Mouse (Mus musculus): ENCODE measurements at regions not wholly inside any gene's neighbourhood (a gene's known extent, or its start where the extent isn't known, plus 50 kb on each side); places are given as distances from the start of the nearest gene placed in this dataset.

- no peak for DNase-seq
These were observed 640.1 kb upstream of the Cited2 start for GRCm38 (mm10) chr10:17082926-17083325.

GRCm38 (mm10) chr10:17102065-17102464 is 621.0 kb upstream of the Cited2 start:
- no peak for DNase-seq

- DNase-seq = no peak
These were observed 619.6 kb upstream of the Cited2 start for GRCm38 (mm10) chr10:17103416-17103815.

DNA sequence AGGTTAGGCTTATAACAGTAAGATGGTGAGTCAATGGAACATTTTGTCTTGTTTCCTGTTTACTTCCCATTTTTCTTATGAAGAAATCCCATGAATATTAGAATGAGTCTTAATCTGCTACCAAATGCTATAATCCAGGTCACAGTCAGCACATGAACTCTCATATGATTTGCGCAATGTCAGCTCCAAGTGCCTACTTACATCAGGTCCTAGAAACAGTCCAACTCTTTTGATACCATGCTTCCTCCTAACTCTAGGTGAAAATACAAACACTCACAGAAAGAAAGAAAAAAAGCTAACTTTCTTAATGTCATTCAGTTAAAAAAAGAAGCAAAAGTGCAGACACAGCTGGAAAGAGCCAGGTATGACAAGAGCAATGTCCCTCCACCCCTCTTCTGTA is 616.2 kb upstream of the Cited2 start:
- no peak for DNase-seq

- DNase-seq = no peak
These were observed 611.9 kb upstream of the Cited2 start for GRCm38 (mm10) chr10:17111071-17111470.

- no peak for DNase-seq
These were observed 608.2 kb upstream of the Cited2 start for GRCm38 (mm10) chr10:17114805-17115204.

DNA sequence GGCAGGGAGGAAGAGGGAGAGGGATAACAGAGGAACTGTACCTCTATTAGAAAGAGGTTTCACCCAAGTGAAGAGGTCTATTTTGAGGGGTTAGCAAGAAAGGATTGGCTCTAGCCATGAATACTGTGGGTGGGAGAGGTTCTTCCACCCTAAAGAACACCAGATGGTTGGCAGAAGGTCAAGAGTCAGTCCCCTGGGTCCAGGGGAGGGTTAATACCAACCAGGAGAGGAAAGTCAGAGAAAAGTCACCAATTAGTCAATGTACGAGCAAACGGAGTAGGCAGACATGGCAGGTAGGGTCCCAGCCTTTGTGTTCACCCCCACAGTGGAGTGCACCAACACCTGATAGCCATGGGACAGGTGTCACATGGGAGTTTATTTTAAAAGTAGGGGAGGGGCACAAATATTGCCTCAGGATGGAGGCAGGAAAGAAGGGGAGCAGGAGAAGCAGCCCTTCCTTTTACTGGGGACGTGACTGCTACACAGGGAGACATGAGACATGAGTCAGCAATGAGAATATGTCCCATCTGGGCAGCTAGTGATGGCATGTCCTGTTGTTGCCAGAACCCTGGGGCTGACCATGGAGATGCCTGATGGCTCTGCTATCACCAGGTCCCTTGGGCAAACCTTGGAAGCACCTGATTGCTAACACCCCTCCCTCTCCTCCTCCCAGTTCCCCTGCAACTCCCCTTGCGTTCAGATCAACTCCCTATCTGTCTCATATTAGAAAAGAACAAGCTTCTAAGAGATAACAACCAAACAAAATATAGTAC is 593.4 kb upstream of the Cited2 start:
- no peak for DNase-seq

DNA sequence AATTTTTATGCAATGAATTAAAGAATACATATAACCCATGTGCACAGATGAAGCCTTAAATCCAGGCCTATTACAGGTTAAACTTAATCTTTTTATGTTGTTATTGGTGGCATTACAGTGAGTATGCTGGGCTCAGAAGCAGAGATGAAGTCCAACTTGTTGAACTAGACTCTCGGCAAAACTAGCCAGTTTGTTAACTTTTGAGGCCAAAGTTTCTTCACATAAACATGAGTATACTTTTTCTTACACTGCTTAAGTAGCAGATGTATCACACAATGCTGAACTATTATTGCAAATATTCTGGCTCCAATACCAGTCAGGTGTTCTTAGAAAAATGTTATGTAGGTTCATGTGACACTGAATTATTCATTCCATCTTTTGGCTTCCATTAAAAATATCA is 592.4 kb upstream of the Cited2 start:
- DNase-seq = no peak

- DNase-seq = peak; percentile 14
These were observed 591.3 kb upstream of the Cited2 start for GRCm38 (mm10) chr10:17131763-17132162.

- peak; percentile 10 for DNase-seq
These were observed 547.6 kb upstream of the Cited2 start for GRCm38 (mm10) chr10:17175385-17175784.

- no peak for DNase-seq
These were observed 546.0 kb upstream of the Cited2 start for GRCm38 (mm10) chr10:17177054-17177453.

DNA sequence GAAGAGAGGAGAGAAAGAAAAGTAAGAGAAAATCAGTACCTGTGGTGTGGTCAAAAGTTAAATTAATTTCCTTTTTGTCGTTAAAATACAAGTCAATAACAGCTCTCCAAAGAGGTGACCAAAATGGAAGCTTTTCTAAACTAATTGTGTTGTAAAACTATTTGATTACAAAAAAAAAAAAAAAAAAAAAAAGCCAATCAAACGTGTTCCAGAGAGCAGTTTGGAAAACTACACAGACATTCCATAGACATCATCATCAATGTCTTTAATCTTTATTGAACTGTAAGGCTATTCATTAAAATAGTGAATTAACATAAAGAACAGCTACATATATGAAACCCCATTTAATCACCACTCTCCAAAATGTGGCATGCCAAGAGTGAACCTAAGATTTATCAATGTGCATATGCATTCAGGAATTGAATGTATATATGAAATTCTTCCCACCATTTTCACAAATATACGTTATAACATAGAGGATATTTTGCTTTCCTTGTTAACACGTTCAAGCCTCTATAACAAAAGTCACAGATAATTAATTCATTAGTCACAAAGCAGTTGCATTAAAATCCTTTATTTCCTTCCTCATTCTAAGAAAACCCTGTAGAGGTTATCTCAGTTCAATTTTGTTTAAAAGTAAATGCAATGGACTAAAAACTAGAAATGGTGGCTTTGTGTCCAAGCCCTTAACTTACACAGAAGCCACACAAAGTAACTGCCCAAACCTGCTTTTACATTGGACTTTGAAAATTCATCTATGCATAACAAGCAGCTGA is 545.3 kb upstream of the Cited2 start:
- no peak for DNase-seq

DNA sequence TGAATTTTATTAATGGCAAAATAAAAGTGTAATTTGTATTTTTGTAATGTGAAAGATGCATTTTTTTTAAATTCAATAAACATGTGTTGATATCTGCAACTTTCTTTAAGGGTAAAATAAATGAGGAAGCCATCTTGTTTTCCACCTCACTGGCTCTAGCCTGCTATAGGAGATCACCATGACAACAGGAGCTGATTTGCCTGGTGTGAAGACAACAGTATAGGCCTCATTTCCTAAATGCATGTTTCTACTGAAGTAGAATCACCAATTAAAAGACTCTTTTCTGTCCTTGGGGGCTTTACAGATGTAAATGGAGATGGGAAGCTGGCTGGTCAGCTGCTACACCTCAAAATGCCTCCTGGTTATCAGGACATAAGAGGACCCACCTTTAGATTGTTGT is 544.4 kb upstream of the Cited2 start:
- DNase-seq = no peak

DNA sequence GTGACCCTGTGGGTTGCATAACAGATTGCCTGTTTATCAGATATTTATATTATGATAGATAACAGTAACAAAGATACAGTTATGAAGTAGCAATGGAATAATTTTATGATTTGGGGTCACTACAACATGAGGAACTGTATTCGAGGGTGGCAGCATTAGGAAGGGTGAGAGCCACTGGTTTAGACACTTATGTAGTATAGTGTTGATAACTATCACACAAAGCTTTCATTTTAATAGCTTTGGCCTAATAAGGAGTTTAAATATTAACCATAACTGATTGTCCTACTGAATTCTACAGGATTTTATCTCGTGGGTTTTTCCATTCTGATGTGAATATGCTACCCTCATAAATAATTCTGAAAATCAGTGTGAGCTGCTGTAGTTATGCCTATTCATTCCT is 538.6 kb upstream of the Cited2 start:
- no peak for DNase-seq

DNA sequence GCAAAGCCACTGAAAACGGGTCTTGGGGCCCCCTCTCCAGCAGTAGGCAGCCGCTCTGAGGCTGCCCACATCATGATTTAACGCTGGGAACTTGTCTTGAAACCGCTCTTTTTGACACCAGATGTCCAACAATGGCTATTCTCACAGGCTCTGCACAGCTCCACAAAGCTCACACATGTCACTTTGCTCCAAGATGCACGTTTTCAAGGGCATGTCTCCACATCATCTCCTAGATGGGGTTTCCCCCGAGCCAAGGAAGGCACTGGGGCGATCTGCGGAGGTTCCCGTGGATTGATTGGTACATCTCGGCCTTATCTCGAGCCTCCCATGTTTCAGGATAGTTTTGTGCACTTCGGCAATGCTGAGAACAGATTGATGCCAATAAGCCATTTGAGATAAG is 526.8 kb upstream of the Cited2 start:
- no peak for DNase-seq

DNA sequence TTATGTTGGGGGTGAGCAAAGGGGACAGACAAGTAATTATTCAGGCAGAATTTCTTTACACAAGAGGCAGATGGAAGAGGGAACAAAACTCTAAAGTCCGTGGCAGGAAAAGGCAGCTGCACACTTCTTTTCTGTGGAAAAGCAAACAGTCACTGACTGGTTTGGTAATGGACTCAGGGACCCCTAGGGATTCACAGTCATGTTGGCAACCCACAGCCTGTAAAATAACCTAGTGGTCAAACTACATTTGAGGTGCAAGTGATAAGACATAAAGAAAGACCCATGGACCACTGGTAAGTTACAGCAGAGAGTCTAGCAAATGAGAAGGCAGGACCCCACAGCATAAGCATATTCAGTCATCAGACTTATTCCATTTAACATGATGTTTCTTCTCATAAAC is 526.4 kb upstream of the Cited2 start:
- DNase-seq = no peak

DNA sequence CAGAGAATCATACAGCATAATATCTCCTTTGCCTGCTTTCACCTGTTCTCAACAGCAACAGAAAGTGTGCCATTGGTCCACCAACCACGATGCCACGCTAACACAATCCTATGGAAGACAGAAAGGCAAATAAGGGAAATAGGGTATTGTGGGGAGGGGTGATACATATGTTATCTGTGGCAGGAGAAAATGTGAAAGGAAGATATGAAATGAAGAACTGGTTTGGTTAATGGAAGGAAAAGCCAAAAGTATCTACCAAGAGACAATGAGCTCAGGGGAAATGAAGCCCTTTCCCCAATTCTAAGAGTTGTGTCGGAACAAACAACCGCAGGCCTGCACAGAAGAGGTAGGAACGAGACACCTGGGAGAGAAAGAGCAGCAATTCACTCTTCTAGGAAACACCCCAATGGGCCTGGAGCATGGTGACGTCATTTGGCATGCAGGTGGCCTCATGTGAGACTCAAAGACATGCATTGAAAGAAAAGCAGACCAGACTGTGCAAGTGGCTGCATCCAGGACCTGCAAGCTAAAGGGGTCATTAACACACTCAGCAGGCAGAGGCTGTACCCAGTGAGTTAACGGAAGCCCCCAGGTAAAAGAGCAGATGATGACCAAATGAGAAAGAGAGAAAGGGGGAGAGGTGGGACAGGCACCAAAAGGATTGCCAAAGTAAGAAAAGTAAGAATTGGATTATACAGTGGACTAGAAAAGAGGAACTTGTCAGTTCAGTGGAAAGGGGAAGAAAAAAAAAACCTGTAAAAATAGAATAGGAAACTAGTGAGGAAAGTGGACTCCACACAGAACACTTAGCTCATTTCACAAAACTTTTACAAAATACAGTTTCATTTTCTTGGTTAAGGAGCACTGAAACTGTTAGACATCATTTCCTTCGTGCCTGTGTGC is 522.2 kb upstream of the Cited2 start:
- no peak for DNase-seq

DNA sequence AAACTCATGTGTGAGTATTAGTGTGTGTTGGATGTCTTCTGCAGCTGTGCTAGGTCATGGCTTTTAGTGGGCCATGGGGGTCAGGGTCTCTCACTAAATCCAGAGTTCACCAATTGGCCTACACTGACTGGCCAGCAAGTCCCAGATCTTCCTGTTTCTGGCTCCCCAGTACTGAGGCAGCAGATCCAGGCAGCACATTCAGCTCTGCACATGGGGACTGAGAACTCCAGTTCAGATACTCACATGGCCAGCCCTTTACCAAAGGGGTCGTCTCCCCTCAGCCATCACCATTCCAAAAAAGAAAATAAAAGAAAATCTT is 521.6 kb upstream of the Cited2 start:
- no peak for DNase-seq

- no peak for DNase-seq
These were observed 520.2 kb upstream of the Cited2 start for GRCm38 (mm10) chr10:17202556-17203415.

DNA sequence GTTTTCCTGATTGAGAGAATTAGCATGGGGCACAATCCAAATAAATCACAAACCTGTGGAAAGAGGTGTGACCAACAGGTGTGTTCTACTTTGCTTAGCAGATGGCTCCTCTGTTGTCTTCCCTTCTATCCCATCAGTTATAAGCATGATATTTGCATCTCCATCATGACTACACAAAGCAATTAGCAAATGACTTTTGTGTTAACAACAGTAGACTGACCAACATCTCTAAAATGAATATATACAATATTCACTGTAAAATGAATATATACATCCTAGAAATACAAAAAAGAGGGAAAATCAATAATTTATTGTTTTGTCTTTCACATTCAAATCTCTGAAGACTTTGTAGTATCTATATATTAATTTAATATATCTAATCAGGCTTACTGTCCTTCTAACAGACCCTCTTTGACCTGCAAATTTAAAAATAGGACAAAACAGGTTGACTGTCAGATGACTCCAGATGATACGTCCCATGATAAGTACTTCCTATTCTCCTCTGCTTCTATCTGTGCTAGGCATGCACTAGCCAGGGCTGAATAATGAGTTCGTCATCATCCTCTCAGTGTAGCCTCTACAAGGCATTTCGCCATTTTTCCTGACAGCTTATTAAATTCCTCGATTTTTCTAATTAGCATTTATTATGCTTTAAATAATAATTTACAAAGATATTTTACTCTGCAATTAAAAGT is 519.5 kb upstream of the Cited2 start:
- no peak for DNase-seq

DNA sequence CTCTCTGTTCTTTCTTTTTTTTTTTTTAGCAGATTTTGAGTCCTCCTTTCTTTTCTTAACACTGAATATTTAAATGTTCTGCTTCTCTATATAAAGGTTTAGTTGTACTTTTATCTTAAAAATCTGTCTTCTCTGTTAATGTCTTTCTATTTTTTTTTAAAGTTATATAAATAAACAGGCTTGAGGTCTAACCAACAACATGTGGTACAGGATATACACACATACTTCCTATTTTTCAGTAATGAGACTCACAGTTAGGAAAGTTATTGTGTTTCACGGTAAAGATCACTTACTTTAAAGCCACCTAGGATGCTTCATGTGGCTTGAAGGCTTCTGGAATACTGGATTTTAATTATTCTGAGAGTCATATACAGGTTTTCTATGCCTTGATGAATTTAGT is 518.9 kb upstream of the Cited2 start:
- no peak for DNase-seq

All from layer of hippocampus, adult 9-11 months (tissue).